In the genomic region with DNA sequence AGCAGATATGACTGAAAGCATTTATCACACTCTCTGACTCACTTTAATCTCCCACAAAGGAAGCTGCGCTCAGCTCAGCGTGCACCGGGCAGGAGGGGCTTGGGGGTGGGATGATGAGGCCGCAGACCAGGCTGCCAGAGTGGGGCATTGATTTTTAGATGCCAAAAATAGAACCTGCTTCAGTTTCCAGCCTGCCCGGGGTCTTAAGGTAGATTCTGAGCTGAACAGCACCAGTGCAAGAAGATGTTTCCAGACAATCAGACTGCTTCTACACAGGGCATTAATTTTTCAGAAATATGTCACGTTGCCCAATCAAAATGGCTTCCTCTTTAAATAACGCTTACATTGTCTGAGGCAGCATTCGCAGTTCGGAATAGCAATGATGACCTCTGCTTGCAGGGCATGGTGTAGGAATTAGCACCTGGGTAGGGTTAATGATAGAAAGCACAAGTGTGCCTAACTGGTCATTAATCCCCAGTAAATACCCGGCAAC, we compare ENCODE assay signal across 10 mouse cellular contexts.
DNase-seq lines count a peak whose midpoint lies in the region; ATAC-seq lines count a peak whose summit lies in the region.
"Had no signal": no experiment of that assay in that cellular context is flagged by ENCODE, and none has a peak within 500 bp of the region (broad histone marks: within the 10 kb centered on the region; RNA-seq: fewer than 3 reads in every experiment).

No protein-coding gene starts in this region.

- intact Hi-C loops in left cerebral cortex, postnatal 4 days (cut with DNase I) = no loop called here
- intact Hi-C loops in left cerebral cortex, postnatal 36 days (cut with DNase I) = no loop called here

- H3K36me3 ChIP-seq in forebrain, embryonic 14.5 days (ENCODE audit: control insufficient read depth, insufficient read depth, low read length) = no peaks in the 10 kb centered on the region
- H3K36me3 ChIP-seq in hindbrain, embryonic 16.5 days (ENCODE audit: control insufficient read depth, insufficient read depth, low read length) = no peaks in the 10 kb centered on the region
- H3K36me3 ChIP-seq in kidney, embryonic 16.5 days (ENCODE audit: insufficient read depth, low read length) = no peaks in the 10 kb centered on the region

- no peaks in the 10 kb centered on the region for H3K27me3 ChIP-seq in forebrain, embryonic 14.5 days (replicated peaks; ENCODE audit: control insufficient read depth, insufficient read depth, low read length)
- no peaks in the 10 kb centered on the region for H3K27me3 ChIP-seq in hindbrain, embryonic 16.5 days (replicated peaks; ENCODE audit: control insufficient read depth, insufficient read depth, low read length)
- H3K27me3 ChIP-seq in kidney, embryonic 16.5 days (ENCODE audit: insufficient read depth, low read length) = no peaks in the 10 kb centered on the region

- DNase-seq in left cerebral cortex, postnatal 4 days = peak; percentile 6
- no peak for DNase-seq in left cerebral cortex, postnatal 36 days (ENCODE audit: low spot score in 2 of 2)
- peak; percentile 8 for DNase-seq in forebrain, embryonic 14.5 days (ENCODE audit: low spot score)
- DNase-seq in retina, postnatal 1 day = peak; percentile 48
- DNase-seq in layer of hippocampus, postnatal 10 days (ENCODE audit: low spot score in 2 of 2) = no peak
- DNase-seq: kidney, postnatal 10 days; lung, postnatal 36 days; right cerebral cortex, postnatal 14 days had no signal

- ATAC-seq in forebrain, embryonic 14.5 days = peak; percentile 50; the same call in 1 of the 2 replicates
- peak; percentile 78 for ATAC-seq in hindbrain, embryonic 16.5 days
- ATAC-seq in kidney, embryonic 16.5 days (ENCODE audit: low FRiP score, low TSS enrichment) = no peak

- H3K4me1 ChIP-seq in forebrain, embryonic 14.5 days (ENCODE audit: control insufficient read depth, insufficient read depth, low read length) = no peaks in the 10 kb centered on the region
- no peaks in the 10 kb centered on the region for H3K4me1 ChIP-seq in hindbrain, embryonic 16.5 days (ENCODE audit: control insufficient read depth, insufficient read depth, low read depth, low read length)
- H3K4me1 ChIP-seq in kidney, embryonic 16.5 days (ENCODE audit: insufficient read depth, low read length) = no peaks in the 10 kb centered on the region

- H3K4me2 ChIP-seq in forebrain, embryonic 14.5 days (ENCODE audit: low read length) = no peak overlapping the region
- H3K4me2 ChIP-seq in hindbrain, embryonic 16.5 days (ENCODE audit: low read length) = no peak overlapping the region
- no peak overlapping the region for H3K4me2 ChIP-seq in kidney, embryonic 16.5 days (replicated peaks; ENCODE audit: low read depth, low read length)

- no peaks in the 10 kb centered on the region for H3K9me3 ChIP-seq in forebrain, embryonic 14.5 days (replicated peaks; ENCODE audit: control insufficient read depth, low read length)
- no peaks in the 10 kb centered on the region for H3K9me3 ChIP-seq in hindbrain, embryonic 16.5 days (ENCODE audit: control insufficient read depth, low read length)
- H3K9me3 ChIP-seq in kidney, embryonic 16.5 days (ENCODE audit: low read length) = no peaks in the 10 kb centered on the region

- 63% methylated on average over 10 of the region's 10 CpGs for WGBS in forebrain, embryonic 14.5 days
- 55% methylated on average over 10 of the region's 10 CpGs for WGBS in hindbrain, embryonic 16.5 days
- WGBS in kidney, embryonic 16.5 days = 73% methylated on average over 10 of the region's 10 CpGs

- no peak overlapping the region for H3K27ac ChIP-seq in forebrain, embryonic 14.5 days (ENCODE audit: low read depth, low read length)
- 0 out of 2 replicates have a peak overlapping the region, but pooled peaks have one; percentile 39 for H3K27ac ChIP-seq in hindbrain, embryonic 16.5 days (ENCODE audit: low read depth, low read length)
- no peak overlapping the region for H3K27ac ChIP-seq in kidney, embryonic 16.5 days (ENCODE audit: low read length)

- no peak overlapping the region for H3K4me3 ChIP-seq in forebrain, embryonic 14.5 days (ENCODE audit: low read depth, low read length)
- H3K4me3 ChIP-seq in hindbrain, embryonic 16.5 days (ENCODE audit: low read length) = no peak overlapping the region
- no peak overlapping the region for H3K4me3 ChIP-seq in kidney, embryonic 16.5 days (ENCODE audit: low read length)

- no peak overlapping the region for H3K9ac ChIP-seq in forebrain, embryonic 14.5 days (ENCODE audit: low read length)
- peak overlapping the region; percentile 31; the same call in 1 of the 2 replicates for H3K9ac ChIP-seq in hindbrain, embryonic 16.5 days (ENCODE audit: low read depth, low read length)
- H3K9ac ChIP-seq in kidney, embryonic 16.5 days (replicated peaks; ENCODE audit: low read length) = no peak overlapping the region

Comparison
In these comparisons a context has a peak if more than half of its experiments do, and no peak if none do; other contexts are left out.
1. DNase-seq: peak in left cerebral cortex, postnatal 4 days (single experiment), forebrain, embryonic 14.5 days (single experiment) and retina, postnatal 1 day (single experiment); none in left cerebral cortex, postnatal 36 days (0 of 2) and layer of hippocampus, postnatal 10 days (0 of 2).